Mouse (Mus musculus) E14TG2a.4 (cell line): ENCODE data around the gene Scfd2.

Experiments
- H3K27me3 ChIP-seq: 2 replicates; pipeline ENCODE4 v1.6.1; 2014; ENCODE audit warnings: low read length, control low read depth; ENCODE audit not compliant: insufficient read depth
- H3K36me3 ChIP-seq: 2 replicates; pipeline ENCODE4 v1.6.1; 2014; ENCODE audit warnings: low read length, control low read depth; ENCODE audit not compliant: insufficient read depth
- H3K4me1 ChIP-seq: replicated peaks from 2 replicates; pipeline ENCODE4 v1.6.1; 2014; ENCODE audit warnings: low read depth, low read length, control low read depth
- H3K4me3 ChIP-seq: replicated peaks from 2 replicates; pipeline ENCODE4 v1.5.1; 2014; ENCODE audit warnings: mild to moderate bottlenecking, low read length
- H3K9me3 ChIP-seq: 2 replicates; pipeline ENCODE4 v1.6.1; 2014; ENCODE audit warnings: low read length, control low read depth
- CTCF ChIP-seq: conservative IDR thresholded peaks from 2 replicates; pipeline ENCODE4 v1.5.1; 2014; ENCODE audit warnings: low read length
- NANOG ChIP-seq: IDR thresholded peaks from 2 replicates; pipeline ENCODE4 v1.6.1; 2014; ENCODE audit warnings: borderline replicate concordance, low read length, mixed read lengths
- POU5F1 ChIP-seq: IDR thresholded peaks from 2 replicates; pipeline ENCODE4 v1.6.1; 2014; ENCODE audit warnings: low read length, borderline replicate concordance

Scfd2 gene

DNA sequence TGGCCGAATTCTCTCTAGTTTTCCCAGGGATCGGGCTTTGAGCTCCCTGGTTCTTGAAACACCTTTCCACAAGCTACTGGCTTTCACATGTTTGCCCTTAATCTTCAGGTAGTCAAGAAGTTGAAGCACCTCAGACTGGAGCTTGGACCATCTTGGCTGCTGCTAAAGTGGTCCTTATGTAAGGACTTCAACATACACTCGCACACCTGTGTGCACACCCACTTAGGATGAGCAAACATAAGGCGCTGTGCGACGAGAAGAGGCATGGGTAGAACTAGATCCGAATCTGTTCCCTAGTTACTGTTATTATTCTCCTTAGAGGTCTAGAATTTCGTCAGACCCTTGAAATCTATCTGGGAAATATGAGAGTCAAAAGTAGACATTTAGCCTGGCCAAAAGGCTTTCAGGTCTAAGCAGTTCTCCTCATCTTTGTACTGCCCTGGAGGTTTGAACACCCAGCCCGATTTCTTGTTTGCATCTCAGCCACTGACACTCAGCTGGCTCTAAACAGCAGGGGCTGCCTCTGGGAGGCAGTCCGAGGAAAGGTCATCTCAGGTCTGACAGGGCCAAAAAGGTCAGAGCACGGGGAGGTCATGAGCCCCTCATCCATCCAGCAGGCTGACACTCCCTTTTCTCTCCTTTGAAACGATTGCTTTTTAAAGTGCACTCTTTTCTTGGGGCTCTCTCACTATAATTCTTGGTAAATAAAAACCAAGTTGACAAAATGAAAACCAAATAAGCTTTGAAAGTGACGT lies 290.5 kb downstream of the Scfd2 start:
- no peaks in the 10 kb centered on the region for H3K9me3 ChIP-seq
- TF ChIP-seq CTCF (no peak), NANOG (no peak), POU5F1 (no peak)
- H3K4me3 ChIP-seq: no peak overlapping the region
- no peaks in the 10 kb centered on the region for H3K27me3 ChIP-seq
- no peaks in the 10 kb centered on the region for H3K36me3 ChIP-seq
- peaks cover 5% of the 10 kb centered on the region for H3K4me1 ChIP-seq

GRCm38 (mm10) chr5:74240298-74240697 lies 291.3 kb downstream of the Scfd2 start:
- Histone ChIP-seq H3K4me3 (no peak overlapping the region), H3K27me3 (no peaks in the 10 kb centered on the region), H3K4me1 (peaks cover 5% of the 10 kb centered on the region), H3K36me3 (no peaks in the 10 kb centered on the region; the same call in 1 of the 2 replicates), H3K9me3 (no peaks in the 10 kb centered on the region)
- TF ChIP-seq CTCF (no peak), NANOG (no peak), POU5F1 (no peak)

GRCm38 (mm10) chr5:74239369-74239768 lies 292.2 kb downstream of the Scfd2 start:
- no peaks in the 10 kb centered on the region for H3K27me3 ChIP-seq
- no peak overlapping the region for H3K4me3 ChIP-seq
- H3K4me1 ChIP-seq: peaks cover 5% of the 10 kb centered on the region
- H3K36me3 ChIP-seq: no peaks in the 10 kb centered on the region; the same call in 1 of the 2 replicates
- TF ChIP-seq CTCF: no peak
- no peak for TF ChIP-seq NANOG
- no peak for TF ChIP-seq POU5F1
- H3K9me3 ChIP-seq: no peaks in the 10 kb centered on the region

- Histone ChIP-seq H3K27me3 (no peaks in the 10 kb centered on the region), H3K4me1 (no peaks in the 10 kb centered on the region)
- TF ChIP-seq CTCF (no peak), POU5F1 (no peak), NANOG (no peak)
Measured at GRCm38 (mm10) chr5:74233808-74234207, 297.8 kb downstream of the Scfd2 start.

DNA sequence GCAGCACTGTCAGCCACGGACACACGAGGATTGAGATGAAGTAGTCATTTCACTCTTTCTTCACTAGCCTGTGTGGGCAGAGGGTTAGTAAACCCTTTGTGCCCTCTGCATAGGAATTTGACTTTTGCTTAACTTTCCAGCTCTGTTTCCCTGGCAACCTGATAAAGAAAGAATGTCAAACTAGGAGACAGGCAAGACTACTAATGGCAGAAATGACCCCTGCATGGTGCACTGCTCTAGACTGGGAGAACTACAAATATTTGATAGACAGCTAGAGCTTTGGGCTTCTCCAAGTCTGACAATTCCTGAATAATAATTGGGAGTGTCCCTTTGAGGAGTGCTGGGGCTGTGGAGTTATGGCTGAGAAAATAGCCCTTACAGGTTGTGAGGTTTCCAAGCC lies 301.0 kb downstream of the Scfd2 start:
- H3K27me3 ChIP-seq: no peaks in the 10 kb centered on the region
- TF ChIP-seq POU5F1: no peak
- TF ChIP-seq CTCF: no peak
- TF ChIP-seq NANOG: no peak
- no peaks in the 10 kb centered on the region for H3K9me3 ChIP-seq
- H3K36me3 ChIP-seq: no peaks in the 10 kb centered on the region; the same call in 1 of the 2 replicates
- H3K4me3 ChIP-seq: no peak overlapping the region
- H3K4me1 ChIP-seq: no peaks in the 10 kb centered on the region

More at GRCm38 (mm10) chr5:74233808-74234207, 297.8 kb downstream of the Scfd2 start:
- no peaks in the 10 kb centered on the region for H3K9me3 ChIP-seq
- H3K36me3 ChIP-seq: no peaks in the 10 kb centered on the region; the same call in 1 of the 2 replicates
- H3K4me3 ChIP-seq: no peak overlapping the region

GRCm38 (mm10) chr5:74229775-74230413 lies 301.7 kb downstream of the Scfd2 start:
- no peaks in the 10 kb centered on the region for H3K4me1 ChIP-seq
- TF ChIP-seq NANOG (no peak), CTCF (no peak), POU5F1 (no peak)
- H3K4me3 ChIP-seq: no peak overlapping the region
- no peaks in the 10 kb centered on the region for H3K36me3 ChIP-seq
- no peaks in the 10 kb centered on the region for H3K27me3 ChIP-seq
- no peaks in the 10 kb centered on the region for H3K9me3 ChIP-seq

DNA sequence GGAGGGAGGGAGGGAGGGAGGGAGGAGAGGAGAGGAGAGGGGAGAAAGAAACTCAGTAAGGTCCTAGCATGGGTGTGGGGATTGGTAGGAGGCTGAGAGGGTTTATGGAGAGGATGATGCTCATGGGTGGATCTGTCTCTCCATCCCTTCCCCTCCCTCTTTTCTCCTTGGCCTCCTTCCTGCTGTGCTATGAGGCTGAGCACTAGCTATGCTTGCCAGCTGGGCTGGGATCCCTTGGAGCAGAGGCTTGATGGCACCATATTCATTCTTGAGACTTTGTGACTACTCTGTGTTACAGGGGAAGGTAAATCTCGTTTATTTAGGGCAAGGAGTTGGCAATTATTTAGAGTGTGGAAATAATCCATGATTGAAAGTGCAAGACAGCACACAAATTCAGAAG lies 302.6 kb downstream of the Scfd2 start:
- Histone ChIP-seq H3K4me1 (no peaks in the 10 kb centered on the region), H3K9me3 (no peaks in the 10 kb centered on the region), H3K27me3 (no peaks in the 10 kb centered on the region), H3K4me3 (no peak overlapping the region), H3K36me3 (no peaks in the 10 kb centered on the region)
- TF ChIP-seq POU5F1: no peak
- TF ChIP-seq CTCF: no peak
- TF ChIP-seq NANOG: no peak

DNA sequence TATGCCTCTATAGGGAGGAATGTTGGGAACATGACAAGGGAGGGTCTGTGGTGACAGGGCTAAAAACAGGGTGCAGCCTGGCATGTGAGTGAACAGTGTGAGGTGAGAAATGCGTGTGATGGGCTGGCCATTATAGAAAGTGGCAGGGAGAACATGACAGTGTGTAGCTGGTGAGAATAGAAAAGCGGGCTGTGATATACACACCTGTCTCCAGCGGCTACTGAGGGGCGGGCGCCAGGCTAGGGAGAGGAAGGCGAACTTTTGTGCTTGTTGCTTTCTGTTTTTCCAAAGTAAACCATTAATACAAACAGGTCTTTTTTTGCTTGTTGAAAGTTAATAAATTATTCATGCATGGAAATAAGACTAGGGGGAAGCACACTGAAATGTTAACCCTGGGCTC lies 304.2 kb downstream of the Scfd2 start:
- Histone ChIP-seq H3K36me3 (no peaks in the 10 kb centered on the region), H3K9me3 (no peaks in the 10 kb centered on the region), H3K4me1 (no peaks in the 10 kb centered on the region), H3K27me3 (no peaks in the 10 kb centered on the region), H3K4me3 (no peak overlapping the region)
- no peak for TF ChIP-seq NANOG
- TF ChIP-seq CTCF: no peak
- no peak for TF ChIP-seq POU5F1
